Mouse (Mus musculus) gastrocnemius, adult 18-20 months (tissue): ENCODE results near the gene Ephx3. TPM values are rescaled to one million over a fixed set of nuclear protein-coding genes. Genes with fewer than 3 reads are reported as not detected.
"Not testable (repeated sequence)": the region's sequence is repeated elsewhere in the genome, so short reads cannot be mapped to it uniquely, and the experiment has no call there.

Experiments used
- DNase-seq: peaks from one replicate; pipeline ENCODE4 v3.0.0; 2021; ENCODE audit warnings: low spot score
- long read RNA-seq, 2 experiments: library from polyadenylated mRNA; stranded (forward); transcript quantifications; one replicate each; pipeline ENCODE4 v2.0.0; 2021
- total RNA-seq, 2 experiments: library from RNA; stranded (reverse); gene quantifications; 2 replicates each; pipeline ENCODE4 v1.2.3; 2021

Ephx3 gene
- under 1 TPM; 0.18 to 0.19 TPM for total RNA-seq
- long read RNA-seq, experiment 1, result 0 reads
- long read RNA-seq, experiment 2, partial matches to known transcripts, result 0 of 2 reads
- long read RNA-seq, experiment 2, other reads (novel, unspliced or antisense), result 0 of 2 reads

- no peak for DNase-seq
These were observed at the start of gene Ephx3 for GRCm38 (mm10) chr17:32188863-32189636. Gene Ephx3, minus strand, starts transcription at chr17:32189549.

GRCm38 (mm10) chr17:32238589-32238988 is 49.2 kb upstream of the Ephx3 start:
- no peak for DNase-seq

- peak; percentile 78 for DNase-seq
These were observed 46.3 kb upstream of the Ephx3 start for GRCm38 (mm10) chr17:32235534-32236191.

- no peak for DNase-seq
These were observed 43.8 kb upstream of the Ephx3 start for GRCm38 (mm10) chr17:32233174-32233573.

GRCm38 (mm10) chr17:32229256-32229655 is 39.9 kb upstream of the Ephx3 start:
- no peak for DNase-seq

GRCm38 (mm10) chr17:32220873-32221272 is 31.5 kb upstream of the Ephx3 start:
- no peak for DNase-seq

GRCm38 (mm10) chr17:32215587-32215986 is 26.2 kb upstream of the Ephx3 start:
- not testable (repeated sequence) for DNase-seq

GRCm38 (mm10) chr17:32211554-32211953 is 22.2 kb upstream of the Ephx3 start:
- not testable (repeated sequence) for DNase-seq

GRCm38 (mm10) chr17:32209752-32210151 is 20.4 kb upstream of the Ephx3 start:
- peak; percentile 73 for DNase-seq

- DNase-seq, result peak; percentile 65
These were observed 19.8 kb upstream of the Ephx3 start for GRCm38 (mm10) chr17:32209144-32209543.

- DNase-seq, result peak; percentile 56
These were observed 18.4 kb upstream of the Ephx3 start for GRCm38 (mm10) chr17:32207586-32208245.

- DNase-seq, result peak; percentile 35
These were observed 16.0 kb upstream of the Ephx3 start for GRCm38 (mm10) chr17:32205345-32205744.

- DNase-seq, result no peak
These were observed 13.6 kb upstream of the Ephx3 start for GRCm38 (mm10) chr17:32202972-32203371.

GRCm38 (mm10) chr17:32201086-32201485 is 11.7 kb upstream of the Ephx3 start:
- DNase-seq, result no peak

- no peak for DNase-seq
These were observed 10.4 kb upstream of the Ephx3 start for GRCm38 (mm10) chr17:32199796-32200195.

- no peak for DNase-seq
These were observed 7.8 kb upstream of the Ephx3 start for GRCm38 (mm10) chr17:32197156-32197555.

- no peak for DNase-seq
These were observed 6.4 kb upstream of the Ephx3 start for GRCm38 (mm10) chr17:32195725-32196124.

GRCm38 (mm10) chr17:32193010-32193409 is 3.7 kb upstream of the Ephx3 start:
- DNase-seq, result no peak

- no peak for DNase-seq
These were observed 501 bp upstream of the Ephx3 start for GRCm38 (mm10) chr17:32189850-32190249.

GRCm38 (mm10) chr17:32183017-32183416 is 6.3 kb downstream of the Ephx3 start:
- DNase-seq, result no peak

GRCm38 (mm10) chr17:32179621-32180491 is 9.5 kb downstream of the Ephx3 start:
- no peak for DNase-seq
